Mouse (Mus musculus): ENCODE results near the gene Zfhx3.

Zfhx3 gene

DNA sequence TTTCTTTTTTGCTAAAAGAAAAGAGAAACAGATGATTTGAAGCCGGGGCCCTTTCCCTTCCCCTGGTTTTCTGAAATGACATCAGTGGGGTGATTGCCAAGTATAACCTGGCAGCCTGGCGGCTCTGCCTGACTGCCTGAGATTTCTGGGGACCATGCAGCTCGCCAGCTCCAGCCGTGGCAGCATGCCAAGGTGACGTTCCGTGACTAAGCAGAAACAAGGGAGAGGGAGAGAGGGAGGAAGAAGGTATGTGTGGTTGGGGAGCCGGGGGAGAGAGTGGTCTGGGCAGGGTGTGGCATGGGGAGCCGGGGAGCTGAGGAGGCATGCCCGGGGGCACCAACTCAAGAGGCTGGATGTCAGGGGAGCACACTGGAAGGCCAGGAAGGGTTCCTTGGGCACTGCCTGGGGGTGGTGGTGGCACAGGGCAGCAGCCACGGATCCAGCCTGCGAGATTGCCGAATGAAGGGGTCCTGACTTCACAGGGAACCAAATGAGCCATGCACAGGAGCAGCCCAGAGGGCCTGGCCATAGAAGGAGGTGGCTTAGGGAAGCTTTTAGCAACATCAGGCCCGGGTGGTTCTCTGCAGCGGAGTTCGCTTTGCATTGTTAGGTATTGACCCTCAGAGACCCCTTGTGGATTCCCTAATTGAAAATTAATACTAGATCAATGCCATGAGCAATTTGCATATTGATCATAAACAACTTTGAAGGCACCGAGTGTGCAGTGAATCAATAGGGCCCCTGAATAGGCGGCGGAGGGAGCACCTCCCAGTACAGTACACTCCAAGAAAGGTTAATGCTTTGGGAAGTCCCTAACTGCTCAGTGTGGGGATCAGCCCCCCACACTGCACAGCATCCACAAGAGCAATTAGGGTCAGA lies 954.3 kb downstream of the Zfhx3 start:
- DNase-seq (ENCODE audit: low spot score in 2 of 2) = peak in 1 of 2 experiments; percentile 25

DNA sequence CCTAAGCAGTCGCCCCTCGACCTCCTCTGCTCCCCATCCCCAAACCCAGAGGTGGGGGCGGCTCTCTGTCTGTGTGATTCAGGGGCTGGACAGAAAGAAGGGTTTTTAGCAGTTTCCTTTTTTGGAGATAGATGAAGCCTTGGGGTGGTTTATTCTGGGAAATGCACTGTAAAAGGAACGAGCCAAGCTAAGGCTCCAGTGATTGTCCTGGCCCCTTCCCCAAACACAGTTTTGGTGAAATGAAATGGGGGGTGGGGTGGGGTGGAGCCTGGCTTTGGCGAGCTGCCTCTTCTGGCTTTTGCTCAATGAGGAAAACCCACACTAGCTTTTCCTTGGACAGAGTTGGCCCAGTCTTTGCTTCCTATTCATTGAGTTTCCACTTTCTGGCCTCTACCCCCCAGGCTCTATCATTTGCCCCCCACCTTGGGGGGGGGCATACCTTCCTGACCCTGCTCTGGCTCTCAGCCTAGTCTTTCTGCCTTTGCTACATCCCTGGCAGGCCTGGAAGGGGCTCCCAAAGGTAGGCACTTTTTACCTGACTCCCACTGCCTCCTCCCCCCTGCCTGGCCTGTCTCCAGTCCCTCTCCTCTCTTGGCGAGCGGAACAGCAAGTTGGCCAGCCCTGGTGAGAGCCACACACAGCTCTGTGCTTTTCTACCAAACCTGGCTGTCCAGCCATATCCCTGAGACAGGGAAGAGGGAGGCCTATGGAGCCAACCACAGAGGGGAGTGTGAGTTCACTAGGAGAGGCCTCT lies 955.1 kb downstream of the Zfhx3 start:
- no peak for DNase-seq (ENCODE audit: low spot score in 2 of 2)

DNA sequence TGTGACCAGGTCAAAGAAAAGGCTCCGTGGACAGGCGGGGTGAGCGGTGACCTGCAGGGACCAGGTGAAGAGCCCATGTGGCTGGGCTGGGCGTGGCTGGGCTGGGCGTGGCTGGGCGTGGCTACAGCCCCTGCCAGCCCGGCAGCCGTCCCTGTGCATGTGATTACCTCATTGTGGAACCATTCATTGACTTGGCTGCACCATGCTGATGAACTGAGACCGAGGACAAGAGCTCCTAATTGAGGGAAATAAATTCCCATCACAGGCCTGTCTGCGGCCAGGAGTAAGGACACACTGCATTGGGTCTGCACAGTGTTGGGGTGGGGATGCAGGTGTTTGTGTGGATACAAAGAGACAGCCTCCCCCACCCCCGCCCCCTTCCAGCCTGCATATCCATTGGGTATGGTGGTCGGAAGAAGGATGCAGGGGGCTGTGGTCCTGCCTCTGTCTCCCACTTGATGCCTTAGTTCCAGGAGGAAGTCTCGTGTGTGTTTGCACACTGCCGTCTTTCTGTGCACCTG lies 956.9 kb downstream of the Zfhx3 start:
- DNase-seq (ENCODE audit: low spot score in 2 of 2) = no peak

DNA sequence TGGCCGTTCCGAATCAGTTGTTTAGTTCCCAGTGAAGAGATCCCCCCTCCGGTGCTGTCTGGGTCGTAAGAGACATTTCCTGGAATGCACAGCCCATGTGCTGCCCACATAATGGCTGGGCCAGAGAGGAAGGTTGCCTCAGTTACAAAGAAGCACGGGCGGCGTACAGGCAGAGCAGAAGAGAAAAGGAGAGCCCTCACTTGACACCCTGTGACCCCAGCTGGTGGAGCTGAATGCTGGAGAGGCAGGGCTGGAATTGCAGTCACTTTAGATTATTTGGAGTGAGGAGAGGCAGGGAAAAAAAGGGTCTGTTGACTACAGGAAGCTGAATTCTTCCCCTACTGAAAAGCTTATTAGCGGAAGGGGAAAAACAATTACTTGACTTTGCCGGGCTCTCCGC lies 958.1 kb downstream of the Zfhx3 start:
- DNase-seq (ENCODE audit: low spot score in 2 of 2) = no peak

DNA sequence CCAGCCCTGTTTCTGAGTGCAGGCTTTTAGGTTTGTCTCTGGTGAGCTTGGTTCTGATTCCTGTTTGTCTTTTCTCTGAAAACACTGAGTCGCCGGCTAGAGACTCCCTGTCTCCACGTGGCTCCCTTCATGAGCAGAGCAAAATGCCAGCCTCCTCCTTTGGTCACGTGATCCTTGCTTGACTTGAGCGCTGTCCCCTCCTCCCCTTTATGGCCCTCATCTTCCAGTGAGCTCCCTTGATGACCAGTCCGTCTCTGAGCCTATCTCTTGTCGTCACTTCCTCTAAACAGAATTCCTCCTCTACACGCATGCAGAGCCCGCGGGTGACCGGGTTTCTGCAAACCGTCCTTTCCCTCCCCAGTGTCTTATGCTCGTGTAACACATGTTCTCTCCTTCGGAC lies 958.8 kb downstream of the Zfhx3 start:
- no peak for DNase-seq (ENCODE audit: low spot score in 2 of 2)

DNA sequence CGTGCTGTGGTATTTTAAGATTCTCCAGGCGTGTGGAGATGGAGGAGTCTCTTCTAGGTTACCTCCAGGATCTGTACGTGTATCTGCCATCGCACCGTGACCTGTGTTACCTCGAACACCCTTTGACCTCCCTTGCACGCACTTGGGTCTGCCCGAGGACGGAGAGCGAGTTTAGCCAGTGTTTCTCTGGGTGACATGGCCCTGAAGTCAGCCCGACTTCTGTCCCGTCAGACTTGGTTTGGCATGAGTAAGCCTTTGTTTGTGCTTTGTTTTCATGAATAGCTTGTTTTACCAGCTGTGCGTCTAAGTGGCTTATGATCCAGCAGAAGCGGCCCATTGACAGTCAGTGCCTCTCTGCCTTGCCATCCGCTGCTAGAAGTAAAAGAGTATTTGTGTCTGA lies 961.1 kb downstream of the Zfhx3 start:
- DNase-seq (ENCODE audit: low spot score in 2 of 2) = no peak

DNA sequence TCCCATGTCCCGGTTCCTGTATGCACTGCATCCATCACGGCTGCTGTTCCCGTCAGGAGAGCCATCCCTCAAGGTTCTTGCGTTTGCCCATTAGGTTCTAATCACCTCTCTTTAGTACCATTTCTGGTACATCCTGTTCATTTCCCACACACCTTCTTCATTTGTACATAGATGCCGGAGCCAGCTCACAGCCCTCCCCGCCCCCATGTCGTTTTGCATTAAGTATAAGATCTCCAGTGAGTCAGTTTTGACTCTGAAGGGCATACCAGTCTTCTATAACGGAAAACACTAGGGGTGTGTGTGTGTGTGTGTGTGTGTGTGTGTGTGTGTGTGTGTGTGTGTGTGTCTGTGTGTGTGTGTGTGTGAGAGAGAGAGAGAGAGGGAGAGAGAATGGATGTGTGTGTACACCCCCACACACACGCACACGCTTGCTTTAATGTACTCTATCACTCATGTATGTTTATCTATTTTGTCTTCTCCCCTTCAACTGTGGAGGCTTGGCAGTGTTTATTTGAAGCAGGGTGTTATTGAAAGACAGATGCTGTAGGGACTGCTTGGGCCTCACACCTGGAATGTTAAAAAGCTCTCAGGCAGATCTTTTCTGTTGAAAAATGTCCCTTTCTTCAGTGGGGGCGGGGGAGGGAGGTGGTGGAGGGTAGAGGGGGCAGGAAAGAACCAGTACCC lies 962.0 kb downstream of the Zfhx3 start:
- no peak for DNase-seq (ENCODE audit: low spot score in 2 of 2)

DNA sequence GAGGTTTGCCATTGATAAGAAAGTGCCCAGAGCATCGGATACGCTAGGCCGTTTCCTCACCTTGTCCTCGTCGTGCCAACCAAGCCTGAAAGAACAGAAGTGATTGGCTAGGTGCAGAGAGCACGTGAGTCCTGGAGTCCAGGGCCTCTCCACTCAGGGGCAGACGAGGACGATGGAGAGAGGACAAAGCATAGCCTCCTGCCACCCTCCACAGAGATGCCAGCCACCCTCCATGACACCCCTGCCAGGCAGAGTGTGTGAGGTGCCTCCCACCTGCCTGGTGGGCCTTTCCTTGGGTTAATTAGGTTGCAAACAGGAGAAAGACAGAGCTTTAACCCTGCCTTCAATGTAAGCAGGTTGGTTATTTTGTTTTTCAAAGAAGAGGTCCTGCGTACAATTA lies 965.6 kb downstream of the Zfhx3 start:
- DNase-seq (ENCODE audit: low spot score in 2 of 2) = no peak

DNA sequence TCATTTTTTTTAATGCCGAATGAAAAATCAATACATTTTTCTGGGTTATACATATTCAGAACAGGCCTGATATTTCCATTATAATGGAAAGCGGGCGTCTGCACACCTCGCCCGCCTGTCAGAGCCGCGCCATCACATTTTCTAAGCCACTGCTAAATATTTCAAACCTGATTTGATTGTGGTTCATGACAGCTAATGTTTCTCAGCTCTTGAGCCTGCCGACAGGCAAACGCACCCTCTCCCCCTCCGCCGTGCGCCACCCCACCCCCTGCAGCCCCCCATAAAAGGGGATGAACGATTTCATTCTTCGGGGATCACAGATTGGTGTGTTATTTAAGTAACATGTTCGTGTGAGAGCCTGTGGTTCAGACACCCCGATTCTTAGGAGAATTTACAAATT lies 966.1 kb downstream of the Zfhx3 start:
- no peak for DNase-seq (ENCODE audit: low spot score in 2 of 2)

DNA sequence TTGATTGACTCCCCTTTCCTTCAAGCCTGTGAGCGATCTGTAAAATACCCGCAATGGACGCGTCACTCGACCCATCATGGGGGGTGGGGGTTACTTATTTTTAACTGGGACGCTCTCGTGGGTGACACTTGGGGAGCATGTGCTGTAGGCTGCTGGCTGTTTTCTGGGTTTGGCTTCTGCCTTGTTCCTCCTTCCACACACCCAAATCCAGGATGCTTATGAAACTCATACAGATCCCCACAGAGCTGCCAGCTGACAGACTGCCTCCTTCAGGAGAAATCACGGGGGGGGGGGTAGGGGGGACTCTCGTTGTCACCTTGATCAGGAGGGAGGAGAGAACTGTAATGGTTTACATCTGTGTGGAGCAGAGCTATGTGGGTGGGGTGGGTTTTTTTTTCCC lies 966.6 kb downstream of the Zfhx3 start:
- no peak for DNase-seq (ENCODE audit: low spot score in 2 of 2)

DNA sequence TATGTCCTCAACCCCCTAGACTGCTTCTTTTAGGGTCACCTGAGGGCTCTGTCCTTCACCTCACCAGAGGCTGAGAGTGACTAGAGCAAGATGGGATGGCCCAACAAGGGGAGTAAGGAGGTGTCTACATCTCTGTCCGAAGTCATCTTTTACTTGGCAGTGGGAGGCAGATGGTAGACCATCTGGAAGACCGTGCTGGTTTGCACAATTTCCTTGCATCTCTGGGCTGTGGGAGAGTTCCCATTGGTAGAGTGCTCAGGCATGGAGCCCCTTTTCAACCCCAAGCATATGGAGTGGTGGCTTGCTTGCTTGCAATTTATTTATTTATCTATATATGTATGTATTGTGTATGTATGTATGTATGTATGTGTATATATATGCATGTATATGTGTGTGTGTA lies 967.0 kb downstream of the Zfhx3 start:
- no peak for DNase-seq (ENCODE audit: low spot score in 2 of 2)

DNA sequence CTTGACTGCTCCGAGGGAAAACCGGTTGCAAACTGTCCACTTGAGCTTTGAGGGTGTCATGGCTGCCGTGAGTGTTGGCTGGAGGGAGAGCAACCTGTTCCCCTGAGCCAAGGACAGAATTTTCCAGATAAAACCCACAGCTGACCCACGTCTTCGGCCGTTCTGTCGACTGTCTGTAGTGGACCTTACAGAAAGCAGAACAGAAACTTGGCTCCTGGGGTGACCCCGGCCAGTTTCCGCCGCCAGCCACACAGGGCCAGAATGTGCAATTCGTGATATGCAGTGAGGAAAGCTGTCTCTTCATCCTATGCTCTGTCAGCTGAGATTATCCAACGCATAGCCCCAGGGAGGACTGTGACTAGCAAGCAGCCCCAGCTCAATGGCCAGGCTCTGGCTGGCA lies 968.4 kb downstream of the Zfhx3 start:
- DNase-seq (ENCODE audit: low spot score in 2 of 2) = no peak

DNA sequence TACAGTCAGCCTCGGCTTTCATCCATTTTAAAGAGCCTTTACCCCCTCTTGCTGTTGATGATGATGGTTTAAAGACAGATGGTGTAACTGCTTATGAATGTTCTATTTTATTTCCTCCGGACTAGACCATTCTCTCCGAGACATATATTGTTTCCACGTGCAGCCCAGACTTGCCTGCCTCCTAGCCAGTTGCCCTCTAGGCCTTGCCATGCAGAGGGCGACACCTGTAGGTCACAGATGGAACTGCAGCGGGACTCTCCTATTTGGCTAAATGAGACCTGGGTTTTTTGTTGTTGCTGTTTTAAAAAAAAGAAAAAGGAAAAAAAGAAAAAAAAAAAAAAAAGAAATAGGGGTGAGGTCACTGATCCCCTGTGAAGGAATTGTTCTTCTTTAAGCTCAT lies 969.1 kb downstream of the Zfhx3 start:
- peak; percentile 74 to 91 for DNase-seq (ENCODE audit: low spot score in 2 of 2)

DNA sequence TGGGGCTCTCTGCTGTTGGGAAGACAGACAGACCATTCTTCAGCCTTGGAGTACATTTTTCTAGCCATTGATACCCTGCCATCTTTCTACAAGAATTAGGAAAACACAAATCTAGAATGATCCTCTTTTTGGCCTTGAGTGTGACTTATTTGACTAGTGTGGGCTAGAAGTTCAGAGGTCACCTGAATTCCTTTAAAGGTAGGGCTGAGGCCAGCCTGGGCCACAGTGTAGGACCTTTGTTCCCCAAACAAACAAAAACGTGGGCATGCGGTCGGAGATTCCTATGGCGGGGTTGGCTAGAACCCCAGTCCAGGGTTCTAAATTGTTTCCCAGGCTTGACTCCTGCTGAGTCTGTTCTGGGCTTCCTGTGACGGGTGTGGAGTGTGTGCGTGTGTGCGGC lies 970.6 kb downstream of the Zfhx3 start:
- DNase-seq (ENCODE audit: low spot score in 2 of 2) = no peak

DNA sequence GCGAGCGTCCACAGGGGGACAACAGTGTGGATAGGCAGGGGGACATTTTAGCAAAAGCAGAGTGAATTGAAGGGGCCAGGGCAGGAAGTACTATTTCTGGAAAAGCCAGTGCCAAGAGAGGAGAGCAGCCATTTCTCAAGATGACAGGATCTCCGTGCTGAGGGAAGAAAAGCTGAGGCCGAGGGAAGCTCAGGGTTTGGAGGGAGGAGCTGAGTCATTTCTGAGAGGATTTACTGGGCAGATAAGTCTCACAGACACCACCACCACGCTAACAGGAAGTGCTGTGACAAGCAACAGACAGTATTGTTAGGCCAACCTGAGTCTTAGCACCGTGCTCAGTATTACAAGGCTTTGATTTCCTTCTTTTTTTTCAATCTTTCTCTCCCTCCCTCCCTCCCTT lies 973.0 kb downstream of the Zfhx3 start:
- DNase-seq (ENCODE audit: low spot score in 2 of 2) = no peak

DNA sequence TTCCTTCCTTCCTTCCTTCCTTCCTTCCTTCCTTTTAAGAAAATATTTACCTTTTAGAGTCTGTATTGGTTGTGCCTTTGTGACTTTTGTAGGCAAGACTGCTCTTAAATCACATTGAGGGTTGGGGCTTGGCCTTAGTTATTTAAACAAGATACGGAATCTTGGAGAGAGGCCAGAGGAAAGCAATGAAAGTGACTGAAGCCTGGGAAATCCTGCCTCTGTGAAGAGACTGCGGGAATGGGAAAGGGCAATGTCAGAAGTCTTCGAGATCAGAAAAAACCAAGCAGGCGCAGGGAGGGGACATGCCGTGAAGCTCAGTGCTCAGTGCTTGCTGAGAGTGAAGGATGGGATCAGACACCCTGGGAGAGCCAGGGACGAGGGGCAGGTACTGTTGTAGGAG lies 973.4 kb downstream of the Zfhx3 start:
- DNase-seq (ENCODE audit: low spot score in 2 of 2) = no peak

DNA sequence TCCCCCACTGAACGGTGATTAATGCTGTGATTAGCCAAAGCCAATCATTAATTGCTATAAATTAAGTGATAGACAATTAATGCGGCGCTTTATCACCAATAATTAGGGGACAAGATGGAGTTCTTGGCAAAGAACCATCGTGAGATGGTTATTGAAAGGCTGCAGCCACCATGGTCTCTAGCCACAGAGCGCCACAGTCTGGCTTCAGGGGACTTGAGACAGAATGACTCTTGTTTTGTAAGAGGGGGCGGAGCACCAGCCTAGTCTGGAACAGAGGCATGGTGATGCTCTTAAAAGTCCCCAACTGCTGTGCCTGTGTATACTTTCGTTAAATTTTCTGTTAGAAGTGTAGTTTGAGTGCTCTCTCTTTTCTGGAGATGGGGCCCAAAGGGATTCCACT lies 977.7 kb downstream of the Zfhx3 start:
- DNase-seq (ENCODE audit: low spot score in 2 of 2) = no peak

DNA sequence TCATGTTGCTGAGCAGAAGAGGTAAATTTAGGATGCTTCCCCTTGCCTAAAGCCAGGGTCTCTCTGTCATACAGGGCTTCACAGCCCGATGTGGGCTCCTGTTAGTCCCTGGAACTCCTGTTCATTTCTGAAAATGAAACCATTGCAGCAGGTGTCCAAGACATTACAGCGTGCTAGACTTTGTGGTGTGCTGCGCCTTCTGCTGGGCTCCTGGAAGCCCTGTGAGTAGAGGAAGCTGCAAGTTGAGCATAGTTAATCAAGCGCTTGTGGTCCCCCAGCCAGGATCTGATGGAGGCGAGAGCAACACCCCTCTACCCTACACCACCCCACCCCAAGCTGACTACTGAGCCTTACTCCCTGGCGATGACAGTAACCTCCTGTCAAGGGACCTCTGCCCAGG lies 980.7 kb downstream of the Zfhx3 start:
- DNase-seq (ENCODE audit: low spot score in 2 of 2) = no peak

DNA sequence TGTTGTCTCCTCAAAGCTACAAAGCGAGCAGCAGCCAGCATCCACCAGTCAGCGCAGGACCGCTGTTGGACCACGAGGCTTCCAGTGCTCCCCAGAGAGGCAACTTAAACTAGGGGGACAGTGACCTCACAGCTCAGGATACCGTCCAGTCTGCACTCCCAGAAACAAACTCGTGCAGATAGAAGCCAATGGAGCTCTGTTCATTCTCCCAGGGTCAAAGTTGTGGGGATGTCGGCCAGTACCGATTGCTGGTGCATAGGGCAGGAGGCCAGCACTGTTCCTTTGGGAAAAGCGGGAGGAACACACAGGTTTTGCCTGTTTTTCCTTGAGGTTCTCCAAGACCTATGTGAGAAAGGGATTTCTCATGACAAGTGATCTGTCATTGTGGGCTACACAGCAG lies 982.1 kb downstream of the Zfhx3 start:
- DNase-seq (ENCODE audit: low spot score in 2 of 2) = no peak

DNA sequence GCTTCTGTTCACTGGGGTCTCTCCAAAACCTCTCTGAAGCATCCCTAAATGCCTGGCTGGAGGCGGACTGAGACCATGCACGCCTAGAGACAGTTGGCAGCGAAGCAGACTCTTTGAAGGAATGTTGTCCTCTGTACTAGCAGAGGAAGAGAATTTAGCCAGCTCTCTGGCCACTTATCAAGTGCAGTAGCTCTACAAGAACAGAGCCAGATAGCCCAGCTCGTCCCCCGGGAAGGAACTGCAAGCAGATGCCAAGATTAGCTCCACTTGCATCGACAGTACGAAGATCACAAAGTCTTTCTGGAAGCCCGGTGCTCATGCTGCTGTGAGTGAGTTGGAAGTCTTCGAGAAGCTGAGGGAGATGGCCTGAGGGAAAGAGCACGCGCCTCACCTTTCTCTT lies 983.7 kb downstream of the Zfhx3 start:
- DNase-seq (ENCODE audit: low spot score in 2 of 2) = no peak

DNA sequence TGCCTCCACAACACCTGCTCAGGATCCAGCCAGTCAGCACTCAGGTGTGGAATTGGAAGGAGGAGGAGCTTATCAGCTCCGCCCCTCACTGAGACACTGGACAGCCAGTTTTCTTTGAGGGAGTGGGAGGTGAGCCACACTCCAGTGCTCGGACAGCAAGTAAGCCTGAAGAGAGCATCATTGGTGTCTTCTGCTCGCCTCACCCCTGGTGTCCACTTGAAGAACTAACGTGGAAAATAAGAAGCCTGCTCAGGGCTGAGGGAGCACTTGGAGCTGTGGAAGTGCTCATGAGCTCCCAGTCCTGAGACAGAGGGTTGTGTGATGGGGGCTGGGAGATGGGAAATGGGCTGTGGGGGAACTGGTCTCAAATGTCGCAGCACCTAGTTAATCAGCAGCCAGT lies 988.2 kb downstream of the Zfhx3 start:
- DNase-seq (ENCODE audit: low spot score in 2 of 2) = no peak

DNA sequence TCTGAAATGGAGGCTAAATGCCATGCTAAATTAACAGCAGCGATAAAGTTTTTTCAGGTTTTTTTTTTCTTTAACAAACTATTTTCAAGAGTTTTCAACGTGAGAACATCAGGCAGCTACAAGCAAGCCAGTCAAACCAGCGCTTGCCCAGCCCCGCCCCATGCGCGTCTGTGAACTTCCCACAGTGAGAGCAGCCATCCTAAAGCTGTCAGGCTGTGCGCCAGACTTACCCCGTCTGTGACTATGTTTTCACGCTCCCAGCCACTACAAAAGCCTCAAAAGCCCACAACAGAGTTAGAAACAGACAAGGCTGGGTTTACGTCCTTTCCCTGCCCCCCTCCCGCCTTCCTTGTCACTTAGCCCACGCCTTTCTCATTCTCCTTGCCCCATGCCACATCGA lies 989.4 kb downstream of the Zfhx3 start:
- DNase-seq (ENCODE audit: low spot score in 2 of 2) = no peak

DNA sequence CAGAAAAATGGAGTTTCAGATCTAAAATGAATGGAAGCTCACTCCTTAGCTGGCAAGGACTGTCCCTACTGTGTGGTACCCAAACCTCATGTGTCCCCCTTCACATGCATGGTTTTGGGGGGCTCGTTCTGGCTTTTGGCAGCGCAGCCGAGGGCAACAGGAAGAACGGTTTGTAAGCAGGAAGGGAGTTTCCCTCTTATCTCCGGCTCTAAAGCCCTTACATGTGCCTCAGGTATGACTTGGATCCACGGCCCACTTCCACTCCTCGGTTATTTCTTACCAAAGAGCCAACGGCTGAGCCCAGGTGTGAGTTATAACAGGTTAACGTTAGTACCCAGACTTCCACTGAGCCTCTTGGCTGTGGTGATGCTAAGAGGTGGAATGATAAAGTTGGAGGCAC lies 990.3 kb downstream of the Zfhx3 start:
- no peak for DNase-seq (ENCODE audit: low spot score in 2 of 2)

Measured in spleen, postnatal 4 days (tissue).